Mouse (Mus musculus) liver, embryonic 12.5 days (tissue): ENCODE measurements around the gene Fam151a. TPM values are rescaled to one million over a fixed set of nuclear protein-coding genes. Genes with fewer than 3 reads are reported as not detected.
A peak's percentile ranks its signal among the peaks of the same experiment; 100 is the strongest.
"Not testable (repeated sequence)": the region's sequence is repeated elsewhere in the genome, so short reads cannot be mapped to it uniquely, and the experiment has no call there.

ENCODE experiments used
- ATAC-seq: fragments of 200-750 bp; cut with Nextera tagmentation; 2 replicates; pipeline ENCODE4 v1.8.0; 2017; ENCODE audit warnings: moderate number of reproducible peaks, mild to moderate bottlenecking, moderate library complexity
- H3K27ac ChIP-seq: fragments of 300-500 bp; sonication (generic); 2 replicates; pipeline ENCODE4 v1.5.1; 2016; ENCODE audit warnings: mild to moderate bottlenecking
- H3K27me3 ChIP-seq: fragments of 300-500 bp; sonication (generic); replicated peaks from 2 replicates; pipeline ENCODE4 v1.6.1; 2016; ENCODE audit warnings: mild to moderate bottlenecking, moderate library complexity
- H3K36me3 ChIP-seq: fragments of 300-500 bp; sonication (generic); 2 replicates; pipeline ENCODE4 v1.6.1; 2016; ENCODE audit warnings: mild to moderate bottlenecking, moderate library complexity
- H3K4me1 ChIP-seq: fragments of 300-500 bp; sonication (generic); 2 replicates; pipeline ENCODE4 v1.6.1; 2016
- H3K4me2 ChIP-seq: fragments of 300-500 bp; sonication (generic); 2 replicates; pipeline ENCODE4 v1.6.1; 2016; ENCODE audit warnings: mild to moderate bottlenecking, moderate library complexity
- H3K4me3 ChIP-seq: fragments of 300-500 bp; sonication (generic); 2 replicates; pipeline ENCODE4 v1.5.1; 2016; ENCODE audit warnings: mild to moderate bottlenecking, moderate library complexity
- H3K9ac ChIP-seq: fragments of 300-500 bp; sonication (generic); 2 replicates; pipeline ENCODE4 v1.6.1; 2016; ENCODE audit warnings: mild to moderate bottlenecking, moderate library complexity
- H3K9me3 ChIP-seq: fragments of 300-500 bp; sonication (generic); replicated peaks from 2 replicates; pipeline ENCODE4 v1.6.1; 2016; ENCODE audit warnings: mild to moderate bottlenecking, moderate library complexity
- WGBS: fragments of 180-500 bp; shearing (Covaris S2); methylation state at CpG from one replicate; pipeline ENCODE4 v1.1.7; 2016; ENCODE audit not compliant: insufficient replicate concordance; 5-methylcytosine and 5-hydroxymethylcytosine counted together
- polyA plus RNA-seq: library from polyadenylated mRNA; unstranded; fragments of >200 nt; fragmentation: Nextera tagmentation; extraction: Ambion mirVana; gene quantifications from 2 replicates; pipeline ENCODE4 v1.2.1, GENCODE M21; 2016

The Fam151a gene
- polyA plus RNA-seq, 1 experiment from 2014 or later = not detected

- 72% methylated on average over 5 of the region's 5 CpGs for WGBS
- Histone ChIP-seq H3K36me3 (no peaks in the 10 kb centered on the region), H3K9ac (no peak overlapping the region), H3K27ac (no peak overlapping the region), H3K4me1 (peaks cover 13% of the 10 kb centered on the region), H3K27me3 (no peaks in the 10 kb centered on the region), H3K4me3 (no peak overlapping the region), H3K4me2 (no peak overlapping the region), H3K9me3 (no peaks in the 10 kb centered on the region)
- 0 out of 2 replicates have a peak, but pooled peaks have one; percentile 44 for ATAC-seq
These were observed 44.6 kb downstream of the Fam151a start for GRCm38 (mm10) chr4:106778116-106778788.

- no peak overlapping the region for H3K4me2 ChIP-seq
- no peak overlapping the region for H3K9ac ChIP-seq
These were observed 46.4 kb downstream of the Fam151a start for GRCm38 (mm10) chr4:106780045-106780444.

DNA sequence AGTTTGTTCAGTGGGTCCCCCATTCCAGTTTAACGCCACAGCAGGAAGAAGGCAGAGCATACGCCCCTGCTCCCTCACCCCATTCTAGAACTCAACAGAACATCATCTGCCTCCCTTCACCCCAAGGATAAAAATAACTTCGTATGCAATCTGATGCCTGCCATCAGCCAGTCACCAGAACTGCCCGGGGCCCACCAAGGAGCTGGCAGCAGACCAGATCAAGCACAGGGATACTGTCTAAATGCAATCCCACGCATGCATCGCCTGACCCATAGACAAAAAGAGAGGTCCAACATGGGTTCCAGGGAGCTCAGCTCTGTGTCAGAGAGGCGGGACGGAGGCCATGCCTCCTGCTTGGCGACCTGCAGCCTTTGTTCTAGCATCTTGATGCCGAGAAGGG lies 49.4 kb downstream of the Fam151a start:
- Histone ChIP-seq H3K27ac (no peak overlapping the region), H3K4me1 (peaks cover 52% of the 10 kb centered on the region), H3K27me3 (no peaks in the 10 kb centered on the region), H3K4me2 (no peak overlapping the region), H3K9me3 (no peaks in the 10 kb centered on the region), H3K36me3 (no peaks in the 10 kb centered on the region), H3K4me3 (no peak overlapping the region), H3K9ac (no peak overlapping the region)
- ATAC-seq = no peak
- WGBS = 82% methylated on average over 10 of the region's 10 CpGs

More at GRCm38 (mm10) chr4:106780045-106780444, 46.4 kb downstream of the Fam151a start:
- Histone ChIP-seq H3K36me3 (no peaks in the 10 kb centered on the region), H3K4me1 (peaks cover 22% of the 10 kb centered on the region), H3K4me3 (no peak overlapping the region), H3K9me3 (no peaks in the 10 kb centered on the region), H3K27ac (no peak overlapping the region), H3K27me3 (no peaks in the 10 kb centered on the region)
- ATAC-seq = no peak
- WGBS = 62% methylated on average over 3 of the region's 3 CpGs

GRCm38 (mm10) chr4:106784806-106785205 lies 51.1 kb downstream of the Fam151a start:
- H3K4me1 ChIP-seq = peaks cover 58% of the 10 kb centered on the region

DNA sequence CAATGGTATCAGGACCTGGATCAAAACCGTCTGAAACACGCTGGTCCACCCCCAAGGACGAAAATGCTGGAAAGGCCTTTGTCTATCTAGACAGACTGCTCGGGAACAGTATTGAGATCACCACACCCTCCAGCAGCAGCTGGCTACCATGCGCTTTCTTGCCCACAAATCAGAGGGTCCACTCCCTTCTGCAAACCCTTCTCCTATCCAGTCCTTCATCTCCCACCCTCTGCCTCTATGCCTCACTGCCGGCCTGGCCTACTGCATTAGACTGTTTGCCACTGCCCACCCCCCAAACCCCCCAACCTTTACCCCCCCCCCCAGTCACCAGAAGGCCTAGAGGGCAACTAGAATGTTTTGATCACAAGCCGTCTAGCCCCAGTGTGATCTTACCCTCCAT lies 51.7 kb downstream of the Fam151a start:
- H3K4me1 ChIP-seq = peaks cover 60% of the 10 kb centered on the region
- ATAC-seq = peak; percentile 21; the same call in 1 of the 2 replicates
- 57% methylated on average over 7 of the region's 7 CpGs for WGBS

More at GRCm38 (mm10) chr4:106784806-106785205, 51.1 kb downstream of the Fam151a start:
- H3K27me3 ChIP-seq = no peaks in the 10 kb centered on the region; the same call in 1 of the 2 replicates
- no peaks in the 10 kb centered on the region for H3K36me3 ChIP-seq
- no peaks in the 10 kb centered on the region for H3K9me3 ChIP-seq
- no peak overlapping the region for H3K9ac ChIP-seq
- WGBS = 80% methylated on average over 7 of the region's 7 CpGs
- ATAC-seq = no peak
- H3K27ac ChIP-seq = no peak overlapping the region
- no peak overlapping the region for H3K4me3 ChIP-seq
- H3K4me2 ChIP-seq = no peak overlapping the region

DNA sequence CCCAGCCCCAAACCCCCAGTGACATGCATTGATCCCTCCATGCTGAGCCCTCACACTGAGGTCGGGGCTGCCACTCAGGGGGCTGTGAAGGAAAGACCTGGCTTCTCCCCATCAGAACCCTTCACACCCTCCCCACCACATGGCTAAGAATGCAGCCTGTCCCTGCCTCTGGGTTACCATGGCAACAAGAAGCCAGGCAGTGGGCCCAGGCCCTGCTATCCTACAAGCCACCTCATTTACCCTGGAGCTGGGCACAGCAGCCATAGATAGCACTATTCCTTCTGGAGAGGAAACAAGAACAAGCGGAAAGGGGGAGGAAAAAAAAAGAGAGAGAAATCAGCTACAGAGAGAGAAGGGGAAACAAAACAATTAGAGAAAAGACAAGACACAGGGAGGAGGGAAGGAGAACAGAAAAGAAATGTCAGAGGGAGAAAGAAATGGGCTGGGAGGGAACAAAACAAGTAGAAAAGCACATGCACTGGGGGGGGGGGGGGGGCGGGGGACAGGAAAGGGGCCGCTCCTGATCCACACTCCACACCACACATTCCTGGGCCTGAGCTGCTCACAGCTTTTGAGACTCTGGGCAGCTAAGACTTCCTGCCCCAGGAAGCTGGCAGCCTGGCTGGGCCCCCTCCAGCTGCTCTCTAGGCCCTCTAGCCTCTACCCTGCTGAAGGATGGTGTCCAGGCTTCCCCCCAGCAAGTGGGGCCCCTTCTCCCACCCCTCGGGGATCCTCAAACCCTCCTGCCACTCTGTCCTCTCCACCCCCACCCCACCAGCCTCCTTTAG lies 52.3 kb downstream of the Fam151a start:
- peak overlapping the region; percentile 78 for H3K27ac ChIP-seq
- H3K27me3 ChIP-seq = no peaks in the 10 kb centered on the region; the same call in 1 of the 2 replicates
- peak overlapping the region; percentile 37; the same call in 1 of the 2 replicates for H3K9ac ChIP-seq
- peak overlapping the region; percentile 0; the same call in 1 of the 2 replicates for H3K4me2 ChIP-seq
- peak; percentile 57 for ATAC-seq
- H3K9me3 ChIP-seq = no peaks in the 10 kb centered on the region
- H3K4me3 ChIP-seq = no peak overlapping the region
- no peaks in the 10 kb centered on the region for H3K36me3 ChIP-seq
- 14% methylated on average over 5 of the region's 5 CpGs for WGBS
- peaks cover 66% of the 10 kb centered on the region for H3K4me1 ChIP-seq

More for the DNA sequence above, 51.7 kb downstream of the Fam151a start:
- Histone ChIP-seq H3K4me2 (no peak overlapping the region), H3K36me3 (no peaks in the 10 kb centered on the region), H3K4me3 (no peak overlapping the region), H3K27ac (peak overlapping the region; percentile 78), H3K9ac (peak overlapping the region; percentile 37; the same call in 1 of the 2 replicates), H3K9me3 (no peaks in the 10 kb centered on the region), H3K27me3 (no peaks in the 10 kb centered on the region; the same call in 1 of the 2 replicates)

DNA sequence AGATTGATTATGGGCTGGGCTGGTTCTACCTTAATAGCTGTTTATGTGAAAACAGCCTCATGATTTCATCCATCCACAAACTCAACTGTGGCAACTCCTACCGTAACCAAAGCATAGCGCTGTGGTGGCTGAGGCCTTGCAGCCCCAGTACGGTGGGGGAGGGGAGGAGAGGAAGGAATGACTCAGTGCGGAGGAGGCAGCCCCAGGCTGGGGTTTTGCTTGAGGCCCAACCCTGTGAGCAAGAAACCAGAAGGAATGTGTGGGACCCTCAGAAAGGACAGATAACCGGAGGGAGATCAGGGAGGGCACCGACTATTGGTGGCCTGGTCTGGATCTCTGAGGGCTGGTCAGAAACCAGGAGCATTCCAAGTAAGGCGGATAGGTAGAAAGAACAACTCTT lies 54.1 kb downstream of the Fam151a start:
- no peaks in the 10 kb centered on the region for H3K36me3 ChIP-seq
- no peaks in the 10 kb centered on the region; the same call in 1 of the 2 replicates for H3K27me3 ChIP-seq
- ATAC-seq = no peak
- 20% methylated on average over 7 of the region's 7 CpGs for WGBS
- no peak overlapping the region for H3K4me3 ChIP-seq
- no peak overlapping the region for H3K4me2 ChIP-seq
- H3K27ac ChIP-seq = peak overlapping the region; percentile 52; the same call in 1 of the 2 replicates
- no peaks in the 10 kb centered on the region for H3K9me3 ChIP-seq
- H3K4me1 ChIP-seq = peaks cover 85% of the 10 kb centered on the region
- H3K9ac ChIP-seq = 0 out of 2 replicates have a peak overlapping the region, but pooled peaks have one; percentile 5

- no peaks in the 10 kb centered on the region; the same call in 1 of the 2 replicates for H3K27me3 ChIP-seq
- no peaks in the 10 kb centered on the region for H3K9me3 ChIP-seq
- no peak overlapping the region for H3K9ac ChIP-seq
- no peak overlapping the region for H3K27ac ChIP-seq
- no peak for ATAC-seq
- no peak overlapping the region for H3K4me3 ChIP-seq
- peaks cover 93% of the 10 kb centered on the region for H3K4me1 ChIP-seq
- H3K4me2 ChIP-seq = no peak overlapping the region
- no peaks in the 10 kb centered on the region for H3K36me3 ChIP-seq
- 77% methylated on average over 11 of the region's 11 CpGs for WGBS
These were observed 54.9 kb downstream of the Fam151a start for GRCm38 (mm10) chr4:106788627-106789026.

GRCm38 (mm10) chr4:106789705-106790104 lies 56.0 kb downstream of the Fam151a start:
- no peak for ATAC-seq
- WGBS = 68% methylated on average over 9 of the region's 9 CpGs
- H3K4me1 ChIP-seq = peaks cover 97% of the 10 kb centered on the region

DNA sequence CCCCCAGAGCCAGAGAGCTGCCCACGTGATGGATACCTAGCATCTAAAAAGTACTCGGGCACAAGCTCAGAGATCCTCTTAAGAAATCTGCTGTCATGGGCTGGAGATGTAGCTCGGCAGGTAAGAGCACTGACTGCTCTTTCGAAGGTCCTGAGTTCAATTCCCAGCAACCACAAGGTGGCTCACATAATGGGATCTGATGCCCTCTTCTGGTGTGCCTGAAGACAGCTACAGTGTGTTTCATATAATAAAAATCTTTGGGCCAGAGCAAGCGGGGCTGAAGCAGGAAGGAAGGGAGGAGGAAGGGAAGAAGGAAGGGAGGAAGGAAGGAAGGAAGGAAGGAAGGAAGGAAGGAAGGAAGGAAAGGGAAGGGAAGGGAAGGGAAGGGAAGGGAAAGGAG lies 56.5 kb downstream of the Fam151a start:
- H3K27ac ChIP-seq, H3K27me3 ChIP-seq, H3K4me3 ChIP-seq, H3K9ac ChIP-seq, H3K4me2 ChIP-seq, H3K36me3 ChIP-seq, H3K9me3 ChIP-seq, ATAC-seq: not testable (repeated sequence)
- 74% methylated on average over 5 of the region's 5 CpGs for WGBS
- peaks cover 99% of the 10 kb centered on the region for H3K4me1 ChIP-seq

More at GRCm38 (mm10) chr4:106789705-106790104, 56.0 kb downstream of the Fam151a start:
- no peak overlapping the region for H3K9ac ChIP-seq
- H3K9me3 ChIP-seq = no peaks in the 10 kb centered on the region
- H3K27me3 ChIP-seq = no peaks in the 10 kb centered on the region; the same call in 1 of the 2 replicates
- no peak overlapping the region for H3K4me2 ChIP-seq
- no peak overlapping the region for H3K4me3 ChIP-seq
- H3K36me3 ChIP-seq = no peaks in the 10 kb centered on the region
- peak overlapping the region; percentile 22; the same call in 1 of the 2 replicates for H3K27ac ChIP-seq

DNA sequence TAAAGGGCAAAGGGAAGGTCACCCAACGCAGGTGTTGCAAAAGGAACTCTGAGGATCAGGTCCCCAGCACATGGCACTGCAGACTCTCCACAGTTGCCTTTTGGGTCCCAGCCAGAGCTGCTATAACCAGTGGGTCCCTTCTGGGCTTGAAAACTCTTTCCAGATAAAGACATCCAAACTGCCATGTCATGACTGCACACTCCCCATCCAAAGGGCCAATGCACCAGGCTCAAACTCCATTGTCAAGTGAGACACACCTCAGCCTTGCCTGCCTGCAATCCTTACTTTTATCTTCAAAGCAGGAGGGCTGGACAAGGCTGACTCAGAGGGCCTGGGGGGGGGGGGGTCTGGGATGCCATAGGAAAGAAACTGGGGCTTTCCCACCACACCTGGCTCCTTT lies 57.2 kb downstream of the Fam151a start:
- WGBS = 59% methylated on average over 1 of the region's 1 CpGs
- ATAC-seq = peak; percentile 33

DNA sequence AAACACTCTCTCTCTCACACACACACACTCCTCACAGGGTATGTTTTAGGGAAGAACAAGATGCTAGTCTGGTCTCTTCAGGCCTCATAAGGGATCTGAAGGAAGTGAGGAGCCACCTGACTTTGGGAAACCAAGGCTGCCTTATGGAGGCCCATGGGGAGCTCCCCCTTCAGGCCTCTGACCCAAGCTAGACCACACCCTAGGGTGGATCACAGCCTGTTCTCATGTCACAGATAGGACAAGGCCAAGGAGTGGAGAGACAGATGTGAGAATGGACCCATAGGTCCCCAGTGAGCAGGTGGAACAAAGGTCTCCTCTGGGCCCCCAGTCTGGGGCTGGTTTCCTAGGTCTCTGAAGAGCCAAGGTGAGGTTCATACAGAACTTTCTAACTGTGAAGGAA lies 58.6 kb downstream of the Fam151a start:
- no peaks in the 10 kb centered on the region for H3K36me3 ChIP-seq
- peak overlapping the region; percentile 57 for H3K4me2 ChIP-seq
- H3K9ac ChIP-seq = peak overlapping the region; percentile 19
- H3K4me3 ChIP-seq = 0 out of 2 replicates have a peak overlapping the region, but pooled peaks have one; percentile 2
- H3K27ac ChIP-seq = peak overlapping the region; percentile 82
- H3K27me3 ChIP-seq = no peaks in the 10 kb centered on the region; the same call in 1 of the 2 replicates
- H3K4me1 ChIP-seq = peaks cover 80% of the 10 kb centered on the region
- H3K9me3 ChIP-seq = no peaks in the 10 kb centered on the region
- peak; percentile 96 for ATAC-seq

More for the DNA sequence above, 57.2 kb downstream of the Fam151a start:
- Histone ChIP-seq H3K4me1 (peaks cover 93% of the 10 kb centered on the region), H3K27ac (peak overlapping the region; percentile 82), H3K9me3 (no peaks in the 10 kb centered on the region), H3K27me3 (no peaks in the 10 kb centered on the region; the same call in 1 of the 2 replicates), H3K9ac (no peak overlapping the region), H3K36me3 (no peaks in the 10 kb centered on the region), H3K4me3 (no peak overlapping the region), H3K4me2 (peak overlapping the region; percentile 57)
